Mouse (Mus musculus): ENCODE measurements around the gene Shroom1. TPM values are rescaled to one million over a fixed set of nuclear protein-coding genes. Genes with fewer than 3 reads are reported as not detected.

Shroom1 gene
- total RNA-seq, 2 experiments from 2014 or later, result 0.38 to 0.59 TPM

GRCm38 (mm10) chr11:53478383-53479170, 21.6 kb downstream of the Shroom1 start:
- intact Hi-C loops (cut with DNase I), result loop anchor here (10.0 kb wide), 1 partner anchor 86 kb away; the partner anchor contains the start of gene Kif3a
- DNase-seq, result no peak

GRCm38 (mm10) chr11:53479171-53479782, 22.3 kb downstream of the Shroom1 start:
- no peak for DNase-seq
- intact Hi-C loops (cut with DNase I), result loop anchor here (10.0 kb wide), 1 partner anchor 86 kb away; the partner anchor contains the start of gene Kif3a

- intact Hi-C loops (cut with DNase I), result loop anchor here (10.0 kb wide), 1 partner anchor 85 kb away; the partner anchor contains the start of gene Kif3a
- DNase-seq, result no peak
Observed at GRCm38 (mm10) chr11:53479783-53480301, 22.8 kb downstream of the Shroom1 start, which contains the start of the genes Gm9945 and Sowaha. Gm9945 (plus strand) TSS chr11:53480166. Sowaha (minus strand) TSS chr11:53480274.

- no peak for DNase-seq
- intact Hi-C loops (cut with DNase I), result no loop called here
Observed at GRCm38 (mm10) chr11:53481088-53481730, 24.2 kb downstream of the Shroom1 start.

- intact Hi-C loops (cut with DNase I), result no loop called here
- no peak for DNase-seq
Observed at GRCm38 (mm10) chr11:53483159-53483891, 26.3 kb downstream of the Shroom1 start.

GRCm38 (mm10) chr11:53485719-53486118, 28.7 kb downstream of the Shroom1 start:
- intact Hi-C loops (cut with DNase I), result no loop called here
- DNase-seq, result no peak

GRCm38 (mm10) chr11:53486351-53486750, 29.3 kb downstream of the Shroom1 start:
- DNase-seq, result no peak
- intact Hi-C loops (cut with DNase I), result no loop called here

- no peak for DNase-seq
Observed at GRCm38 (mm10) chr11:53486822-53487594, 30.0 kb downstream of the Shroom1 start.

GRCm38 (mm10) chr11:53489007-53489406, 32.0 kb downstream of the Shroom1 start:
- intact Hi-C loops (cut with DNase I), result no loop called here

More at GRCm38 (mm10) chr11:53486822-53487594, 30.0 kb downstream of the Shroom1 start:
- intact Hi-C loops (cut with DNase I), result no loop called here

GRCm38 (mm10) chr11:53489421-53489820, 32.4 kb downstream of the Shroom1 start:
- DNase-seq, result no peak
- intact Hi-C loops (cut with DNase I), result no loop called here

More at GRCm38 (mm10) chr11:53489007-53489406, 32.0 kb downstream of the Shroom1 start:
- no peak for DNase-seq

GRCm38 (mm10) chr11:53491954-53492401, 35.0 kb downstream of the Shroom1 start:
- DNase-seq, result no peak
- intact Hi-C loops (cut with DNase I), result no loop called here

GRCm38 (mm10) chr11:53493243-53493955, 36.4 kb downstream of the Shroom1 start:
- no peak for DNase-seq
- intact Hi-C loops (cut with DNase I), result no loop called here

- DNase-seq, result no peak
- intact Hi-C loops (cut with DNase I), result no loop called here
Observed at GRCm38 (mm10) chr11:53495417-53495816, 38.4 kb downstream of the Shroom1 start.

- intact Hi-C loops (cut with DNase I), result no loop called here
- DNase-seq, result no peak
Observed at GRCm38 (mm10) chr11:53496946-53497345, 39.9 kb downstream of the Shroom1 start.

GRCm38 (mm10) chr11:53500569-53500968, 43.6 kb downstream of the Shroom1 start:
- no peak for DNase-seq
- intact Hi-C loops (cut with DNase I), result no loop called here

- DNase-seq, result no peak
- intact Hi-C loops (cut with DNase I), result no loop called here
Observed at GRCm38 (mm10) chr11:53502039-53502765, 45.2 kb downstream of the Shroom1 start.

GRCm38 (mm10) chr11:53503738-53504137, 46.7 kb downstream of the Shroom1 start:
- DNase-seq, result no peak
- intact Hi-C loops (cut with DNase I), result no loop called here

- no peak for DNase-seq
- intact Hi-C loops (cut with DNase I), result no loop called here
Observed at GRCm38 (mm10) chr11:53504376-53504775, 47.4 kb downstream of the Shroom1 start.
